Mouse (Mus musculus): ENCODE data around the gene Epha5. TPM values are rescaled to one million over a fixed set of nuclear protein-coding genes. Genes with fewer than 3 reads are reported as not detected.

Epha5 gene
- total and polyA plus RNA-seq, 2 experiments from 2014 or later, result 55.7 to 68.0 TPM

GRCm38 (mm10) chr5:84276996-84277395 is 140.2 kb downstream of the Epha5 start:
- Histone ChIP-seq H3K27ac (no peak overlapping the region), H3K4me2 (ENCODE audit: low read depth, low read length) (no peak overlapping the region), H3K36me3 (ENCODE audit: insufficient read depth, low read length) (no peaks in the 10 kb centered on the region), H3K9me3 (ENCODE audit: low read length) (no peaks in the 10 kb centered on the region), H3K9ac (replicated peaks; ENCODE audit: low read length) (no peak overlapping the region), H3K4me3 (ENCODE audit: low read length) (no peak overlapping the region), H3K4me1 (ENCODE audit: insufficient read depth, low read length) (no peaks in the 10 kb centered on the region), H3K27me3 (ENCODE audit: insufficient read depth, low read length) (no peaks in the 10 kb centered on the region)
- no peak for TF ChIP-seq CTCF (IDR thresholded peaks at IDR 0.05; ENCODE audit: low read depth)
- DNase-seq (ENCODE audit: low spot score) (no peak), ATAC-seq (no peak)
- WGBS, result 95% methylated on average over 1 of the region's 1 CpGs

- DNase-seq (ENCODE audit: low spot score), result no peak
- Histone ChIP-seq H3K9ac (replicated peaks; ENCODE audit: low read length) (no peak overlapping the region), H3K9me3 (ENCODE audit: low read length) (no peaks in the 10 kb centered on the region), H3K4me3 (ENCODE audit: low read length) (no peak overlapping the region), H3K27me3 (ENCODE audit: insufficient read depth, low read length) (no peaks in the 10 kb centered on the region), H3K27ac (no peak overlapping the region), H3K4me1 (ENCODE audit: insufficient read depth, low read length) (no peaks in the 10 kb centered on the region), H3K4me2 (ENCODE audit: low read depth, low read length) (no peak overlapping the region), H3K36me3 (ENCODE audit: insufficient read depth, low read length) (no peaks in the 10 kb centered on the region)
- 68% methylated on average over 4 of the region's 4 CpGs for WGBS
- no peak for TF ChIP-seq CTCF (IDR thresholded peaks at IDR 0.05; ENCODE audit: low read depth)
- no peak for ATAC-seq
Measured at GRCm38 (mm10) chr5:84265407-84265806, 151.8 kb downstream of the Epha5 start.

GRCm38 (mm10) chr5:84263999-84264398 is 153.2 kb downstream of the Epha5 start:
- H3K27ac ChIP-seq, result no peak overlapping the region
- H3K9me3 ChIP-seq (ENCODE audit: low read length), result no peaks in the 10 kb centered on the region
- ATAC-seq (no peak), DNase-seq (ENCODE audit: low spot score) (peak; percentile 18)
- H3K4me3 ChIP-seq (ENCODE audit: low read length), result no peak overlapping the region
- H3K4me2 ChIP-seq (ENCODE audit: low read depth, low read length), result no peak overlapping the region
- TF ChIP-seq CTCF (IDR thresholded peaks at IDR 0.05; ENCODE audit: low read depth), result no peak
- H3K4me1 ChIP-seq (ENCODE audit: insufficient read depth, low read length), result no peaks in the 10 kb centered on the region
- H3K27me3 ChIP-seq (ENCODE audit: insufficient read depth, low read length), result no peaks in the 10 kb centered on the region
- H3K36me3 ChIP-seq (ENCODE audit: insufficient read depth, low read length), result no peaks in the 10 kb centered on the region
- 39% methylated on average over 6 of the region's 6 CpGs for WGBS
- H3K9ac ChIP-seq (replicated peaks; ENCODE audit: low read length), result no peak overlapping the region

- no peak overlapping the region for H3K9ac ChIP-seq (replicated peaks; ENCODE audit: low read length)
- H3K27me3 ChIP-seq (ENCODE audit: insufficient read depth, low read length), result no peaks in the 10 kb centered on the region
- H3K36me3 ChIP-seq (ENCODE audit: insufficient read depth, low read length), result no peaks in the 10 kb centered on the region
- no peaks in the 10 kb centered on the region for H3K4me1 ChIP-seq (ENCODE audit: insufficient read depth, low read length)
- H3K4me2 ChIP-seq (ENCODE audit: low read depth, low read length), result no peak overlapping the region
- H3K27ac ChIP-seq, result no peak overlapping the region
- H3K4me3 ChIP-seq (ENCODE audit: low read length), result no peak overlapping the region
- no peak for TF ChIP-seq CTCF (IDR thresholded peaks at IDR 0.05; ENCODE audit: low read depth)
- DNase-seq (ENCODE audit: low spot score), result no peak
- H3K9me3 ChIP-seq (ENCODE audit: low read length), result no peaks in the 10 kb centered on the region
- no peak for ATAC-seq
Measured at GRCm38 (mm10) chr5:84229971-84230370, 187.2 kb downstream of the Epha5 start.

GRCm38 (mm10) chr5:84208609-84209008 is 208.6 kb downstream of the Epha5 start:
- Histone ChIP-seq H3K27ac (no peak overlapping the region), H3K36me3 (ENCODE audit: insufficient read depth, low read length) (no peaks in the 10 kb centered on the region), H3K4me3 (ENCODE audit: low read length) (no peak overlapping the region), H3K27me3 (ENCODE audit: insufficient read depth, low read length) (no peaks in the 10 kb centered on the region), H3K9ac (replicated peaks; ENCODE audit: low read length) (no peak overlapping the region), H3K9me3 (ENCODE audit: low read length) (no peaks in the 10 kb centered on the region), H3K4me2 (ENCODE audit: low read depth, low read length) (no peak overlapping the region), H3K4me1 (ENCODE audit: insufficient read depth, low read length) (no peaks in the 10 kb centered on the region)
- ATAC-seq, result no peak
- TF ChIP-seq CTCF (IDR thresholded peaks at IDR 0.05; ENCODE audit: low read depth), result no peak
- DNase-seq (ENCODE audit: low spot score), result no peak
- 17% methylated on average over 2 of the region's 2 CpGs for WGBS

- no peak for TF ChIP-seq CTCF (IDR thresholded peaks at IDR 0.05; ENCODE audit: low read depth)
- 81% methylated on average over 3 of the region's 3 CpGs for WGBS
Measured at GRCm38 (mm10) chr5:84193348-84193747, 223.8 kb downstream of the Epha5 start.

GRCm38 (mm10) chr5:84184189-84184588 is 233.0 kb downstream of the Epha5 start:
- Histone ChIP-seq H3K4me1 (ENCODE audit: insufficient read depth, low read length) (no peaks in the 10 kb centered on the region), H3K27me3 (ENCODE audit: insufficient read depth, low read length) (no peaks in the 10 kb centered on the region), H3K36me3 (ENCODE audit: insufficient read depth, low read length) (no peaks in the 10 kb centered on the region), H3K4me3 (ENCODE audit: low read length) (no peak overlapping the region), H3K4me2 (ENCODE audit: low read depth, low read length) (no peak overlapping the region), H3K9me3 (ENCODE audit: low read length) (no peaks in the 10 kb centered on the region), H3K27ac (no peak overlapping the region), H3K9ac (replicated peaks; ENCODE audit: low read length) (no peak overlapping the region)
- DNase-seq (ENCODE audit: low spot score), result no peak
- TF ChIP-seq CTCF (IDR thresholded peaks at IDR 0.05; ENCODE audit: low read depth), result no peak
- ATAC-seq, result no peak
- 91% methylated on average over 8 of the region's 8 CpGs for WGBS

More at GRCm38 (mm10) chr5:84193348-84193747, 223.8 kb downstream of the Epha5 start:
- Histone ChIP-seq H3K4me3 (ENCODE audit: low read length) (no peak overlapping the region), H3K36me3 (ENCODE audit: insufficient read depth, low read length) (no peaks in the 10 kb centered on the region), H3K27me3 (ENCODE audit: insufficient read depth, low read length) (no peaks in the 10 kb centered on the region), H3K9me3 (ENCODE audit: low read length) (no peaks in the 10 kb centered on the region), H3K27ac (no peak overlapping the region), H3K4me2 (ENCODE audit: low read depth, low read length) (no peak overlapping the region), H3K4me1 (ENCODE audit: insufficient read depth, low read length) (no peaks in the 10 kb centered on the region), H3K9ac (replicated peaks; ENCODE audit: low read length) (no peak overlapping the region)
- no peak for DNase-seq (ENCODE audit: low spot score)
- no peak for ATAC-seq

Measured in hindbrain, postnatal 0 days (tissue).